Mouse (Mus musculus): ENCODE data around the gene Exosc5. TPM values are rescaled to one million over a fixed set of nuclear protein-coding genes. Genes with fewer than 3 reads are reported as not detected.

The Exosc5 gene
- polyA plus RNA-seq, 1 experiment from 2014 or later, result 63.8 TPM

DNA sequence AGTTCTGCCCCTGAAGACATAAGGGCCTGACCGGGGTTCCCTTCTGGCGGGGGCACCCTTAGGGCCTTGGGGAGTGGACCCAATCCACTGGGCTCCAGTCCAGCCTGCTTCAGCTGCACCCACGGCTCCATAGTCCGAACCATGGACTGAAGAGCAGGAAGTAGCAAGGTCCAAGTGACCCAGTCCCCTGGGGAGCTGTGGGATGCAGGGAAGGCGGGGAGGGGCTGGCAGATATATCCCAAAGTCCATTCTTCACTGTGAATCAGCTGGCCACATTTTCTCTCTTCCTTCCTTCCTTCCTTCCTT lies 43.3 kb upstream of the Exosc5 start, which contains the start of gene Erich4:
TSS of gene Erich4 (minus strand) at position 187 of the 306 bp plus-strand sequence.
- H3K9ac ChIP-seq (ENCODE audit: low read length), result no peak within 1 kb of the TSS
- H3K27me3 ChIP-seq (ENCODE audit: control insufficient read depth, insufficient read depth, low read length), result no peaks in the 10 kb centered on the region
- no peak within 1 kb of the TSS for H3K27ac ChIP-seq (replicated peaks)
- H3K36me3 ChIP-seq (ENCODE audit: control insufficient read depth, insufficient read depth, low read length), result no peaks in the 10 kb centered on the region
- no peaks in the 10 kb centered on the region for H3K4me1 ChIP-seq (replicated peaks; ENCODE audit: control insufficient read depth, insufficient read depth)
- no peak for TF ChIP-seq CTCF (IDR thresholded peaks at IDR 0.05; ENCODE audit: low read depth)
- no peak for TF ChIP-seq EP300 (optimal IDR thresholded peaks at IDR 0.05)
- no peak within 1 kb of the TSS for H3K4me3 ChIP-seq (ENCODE audit: low read depth, low read length)
- no peaks in the 10 kb centered on the region for H3K9me3 ChIP-seq (ENCODE audit: control insufficient read depth, low read length)
- ATAC-seq (ENCODE audit: low FRiP score, low TSS enrichment), result no peak; the same call in 1 of the 2 replicates
- H3K4me2 ChIP-seq (replicated peaks; ENCODE audit: low read depth), result no peak within 1 kb of the TSS
- 65% methylated on average over 5 of the region's 5 CpGs for WGBS
- DNase-seq (ENCODE audit: low spot score), result peak; percentile 21

DNA sequence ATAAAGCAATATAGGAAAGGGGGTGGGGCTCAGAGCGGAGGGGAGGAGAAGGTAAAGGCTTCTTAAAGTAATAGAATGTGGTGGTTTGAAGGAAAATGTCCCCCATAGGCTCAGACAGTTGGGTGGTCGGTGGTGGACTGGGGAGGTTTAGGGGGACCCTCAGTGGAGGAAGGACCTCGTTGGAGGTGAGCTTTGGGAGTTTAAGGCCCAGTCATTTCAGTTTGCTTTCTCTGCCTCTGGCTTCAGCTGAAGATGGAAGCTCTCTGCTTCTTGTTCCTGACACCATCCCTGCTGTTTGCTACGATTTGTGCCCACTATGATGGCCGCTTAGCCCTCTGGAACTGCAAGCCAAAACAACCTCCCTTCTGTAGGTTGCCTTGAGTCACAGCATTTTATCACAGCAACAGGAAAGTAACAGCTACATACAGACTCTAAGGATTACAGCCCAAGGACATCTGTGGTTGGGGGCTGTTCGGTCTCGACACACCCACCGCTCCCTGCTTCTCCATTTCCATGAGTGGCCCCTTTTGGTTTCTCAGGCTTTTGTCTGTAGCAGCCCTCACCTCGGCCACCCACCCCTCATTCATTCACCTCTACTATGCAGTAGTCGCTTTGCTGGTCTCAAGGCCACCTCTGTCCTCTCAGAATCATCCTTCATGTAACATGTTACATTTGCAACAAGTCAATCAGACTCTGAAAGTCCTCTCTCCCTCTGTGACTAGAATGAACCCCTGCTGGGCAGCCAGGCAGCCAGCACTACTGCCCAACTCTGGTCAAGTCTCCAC lies 41.4 kb upstream of the Exosc5 start:
- DNase-seq (ENCODE audit: low spot score) (peak; percentile 11), ATAC-seq (ENCODE audit: low FRiP score, low TSS enrichment) (no peak)
- Histone ChIP-seq H3K9ac (ENCODE audit: low read length) (no peak overlapping the region), H3K4me3 (ENCODE audit: low read depth, low read length) (no peak overlapping the region), H3K27me3 (ENCODE audit: control insufficient read depth, insufficient read depth, low read length) (no peaks in the 10 kb centered on the region), H3K4me1 (replicated peaks; ENCODE audit: control insufficient read depth, insufficient read depth) (no peaks in the 10 kb centered on the region), H3K4me2 (replicated peaks; ENCODE audit: low read depth) (no peak overlapping the region), H3K36me3 (ENCODE audit: control insufficient read depth, insufficient read depth, low read length) (no peaks in the 10 kb centered on the region), H3K27ac (replicated peaks) (no peak overlapping the region), H3K9me3 (ENCODE audit: control insufficient read depth, low read length) (no peaks in the 10 kb centered on the region)
- 81% methylated on average over 10 of the region's 10 CpGs for WGBS
- TF ChIP-seq CTCF (IDR thresholded peaks at IDR 0.05; ENCODE audit: low read depth) (no peak), EP300 (optimal IDR thresholded peaks at IDR 0.05) (no peak)

DNA sequence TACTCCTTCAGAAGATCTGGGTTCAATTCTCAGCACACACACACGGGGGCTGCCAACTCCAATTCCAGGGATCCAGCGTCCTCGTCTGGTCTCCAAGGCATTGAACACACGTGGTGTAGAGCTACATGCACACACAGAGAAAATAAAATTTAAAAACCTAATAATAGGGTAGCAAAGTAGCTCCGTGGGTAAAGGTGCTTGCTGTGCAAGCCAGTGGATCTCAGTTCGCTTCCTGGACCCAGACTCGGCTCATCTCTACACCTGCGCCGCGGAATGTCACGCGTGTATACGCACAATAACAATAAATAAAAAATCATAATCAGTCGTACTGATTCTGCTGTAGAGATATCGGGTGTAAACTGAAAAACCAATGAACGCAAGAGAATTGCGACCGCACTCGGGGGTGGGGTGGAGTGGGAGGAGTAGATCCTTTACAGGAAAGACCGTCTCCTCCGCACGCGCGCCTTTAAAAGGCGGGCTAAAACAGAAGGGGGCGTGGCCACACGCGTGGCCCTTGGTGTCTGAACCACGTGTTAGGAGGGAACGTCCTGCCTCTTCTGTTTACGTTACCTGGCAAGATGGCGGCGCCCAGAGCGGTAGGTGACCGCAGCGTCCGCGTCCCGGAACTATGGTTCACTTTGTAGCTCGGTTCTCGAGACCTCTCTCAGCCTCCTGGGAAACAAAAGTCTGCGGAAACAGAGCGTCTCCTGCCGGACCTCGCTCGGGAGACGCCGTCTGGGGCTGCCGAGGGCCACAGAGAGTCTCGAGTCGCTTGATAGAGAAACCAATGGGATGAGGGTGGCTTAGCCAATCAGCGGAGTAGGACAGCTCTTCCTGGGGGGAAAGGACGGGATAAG lies 39.9 kb upstream of the Exosc5 start, which contains the start of gene Dmac2:
TSS of gene Dmac2 (plus strand) at position 550 of the 857 bp plus-strand sequence.
- Histone ChIP-seq H3K27me3 (ENCODE audit: control insufficient read depth, insufficient read depth, low read length) (no peaks in the 10 kb centered on the region), H3K36me3 (ENCODE audit: control insufficient read depth, insufficient read depth, low read length) (no peaks in the 10 kb centered on the region; the same call in 1 of the 2 replicates), H3K9ac (ENCODE audit: low read length) (peak within 1 kb of the TSS; percentile 61), H3K4me2 (replicated peaks; ENCODE audit: low read depth) (peak within 1 kb of the TSS; percentile 75), H3K9me3 (ENCODE audit: control insufficient read depth, low read length) (no peaks in the 10 kb centered on the region), H3K4me1 (replicated peaks; ENCODE audit: control insufficient read depth, insufficient read depth) (no peaks in the 10 kb centered on the region), H3K4me3 (ENCODE audit: low read depth, low read length) (peak within 1 kb of the TSS; percentile 55), H3K27ac (replicated peaks) (peak within 1 kb of the TSS; percentile 72; the same call in 1 of the 2 replicates)
- no peak for TF ChIP-seq EP300 (optimal IDR thresholded peaks at IDR 0.05)
- 0 out of 2 replicates have a peak, but pooled peaks have one; percentile 1 for TF ChIP-seq CTCF (IDR thresholded peaks at IDR 0.05; ENCODE audit: low read depth)
- ATAC-seq (ENCODE audit: low FRiP score, low TSS enrichment) (peak; percentile 91), DNase-seq (ENCODE audit: low spot score) (peak; percentile 95)
- under 1% methylated on average over 53 of the region's 53 CpGs for WGBS

DNA sequence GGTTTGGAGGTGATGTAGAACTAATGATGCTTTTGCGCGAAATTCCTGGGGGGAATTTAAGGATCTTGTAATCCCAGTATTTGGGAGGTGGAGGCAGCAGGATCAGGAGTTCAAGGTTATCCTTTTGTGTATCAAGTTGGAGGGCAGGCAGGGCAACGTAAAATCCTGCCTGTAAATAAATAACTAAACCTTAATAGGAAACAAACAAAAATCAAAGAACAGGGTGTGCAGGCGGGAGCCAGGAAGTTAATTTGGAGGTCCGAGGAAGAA lies 39.3 kb upstream of the Exosc5 start:
- WGBS, result 13% methylated on average over 5 of the region's 5 CpGs
- ATAC-seq (ENCODE audit: low FRiP score, low TSS enrichment) (no peak), DNase-seq (ENCODE audit: low spot score) (no peak)
- H3K9ac ChIP-seq (ENCODE audit: low read length), result peak overlapping the region; percentile 61
- no peaks in the 10 kb centered on the region; the same call in 1 of the 2 replicates for H3K36me3 ChIP-seq (ENCODE audit: control insufficient read depth, insufficient read depth, low read length)
- peak overlapping the region; percentile 72; the same call in 1 of the 2 replicates for H3K27ac ChIP-seq (replicated peaks)
- no peaks in the 10 kb centered on the region for H3K27me3 ChIP-seq (ENCODE audit: control insufficient read depth, insufficient read depth, low read length)
- peak overlapping the region; percentile 75 for H3K4me2 ChIP-seq (replicated peaks; ENCODE audit: low read depth)
- peak overlapping the region; percentile 55 for H3K4me3 ChIP-seq (ENCODE audit: low read depth, low read length)
- H3K9me3 ChIP-seq (ENCODE audit: control insufficient read depth, low read length), result no peaks in the 10 kb centered on the region
- no peaks in the 10 kb centered on the region for H3K4me1 ChIP-seq (replicated peaks; ENCODE audit: control insufficient read depth, insufficient read depth)
- TF ChIP-seq CTCF (IDR thresholded peaks at IDR 0.05; ENCODE audit: low read depth), result no peak
- TF ChIP-seq EP300 (optimal IDR thresholded peaks at IDR 0.05), result no peak

DNA sequence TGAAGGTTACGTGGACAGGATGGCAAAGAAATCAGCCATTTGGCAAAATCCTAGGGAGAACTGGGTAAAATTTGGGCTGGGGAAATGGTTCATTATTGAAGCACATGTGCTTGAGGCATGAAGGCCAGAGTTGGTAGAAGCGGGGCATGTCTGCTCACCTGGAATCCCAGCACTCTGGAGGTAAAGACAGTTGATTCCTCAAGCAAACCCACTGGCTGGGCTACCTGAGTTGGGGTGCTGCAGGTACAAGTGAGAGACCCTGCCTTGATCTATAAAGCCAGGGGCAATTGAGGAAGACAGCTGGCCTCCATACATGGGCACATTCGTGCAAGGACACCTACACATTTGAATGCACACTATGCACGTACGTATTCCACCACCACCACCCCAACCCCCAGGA lies 38.9 kb upstream of the Exosc5 start:
- no peak for ATAC-seq (ENCODE audit: low FRiP score, low TSS enrichment)
- WGBS, result 92% methylated on average over 5 of the region's 5 CpGs

More for the DNA sequence above, 38.9 kb upstream of the Exosc5 start:
- Histone ChIP-seq H3K27me3 (ENCODE audit: control insufficient read depth, insufficient read depth, low read length) (no peaks in the 10 kb centered on the region), H3K4me1 (replicated peaks; ENCODE audit: control insufficient read depth, insufficient read depth) (no peaks in the 10 kb centered on the region), H3K36me3 (ENCODE audit: control insufficient read depth, insufficient read depth, low read length) (no peaks in the 10 kb centered on the region; the same call in 1 of the 2 replicates), H3K9me3 (ENCODE audit: control insufficient read depth, low read length) (no peaks in the 10 kb centered on the region), H3K4me2 (replicated peaks; ENCODE audit: low read depth) (peak overlapping the region; percentile 75), H3K4me3 (ENCODE audit: low read depth, low read length) (peak overlapping the region; percentile 55), H3K9ac (ENCODE audit: low read length) (no peak overlapping the region; the same call in 1 of the 2 replicates), H3K27ac (replicated peaks) (no peak overlapping the region)
- peak; percentile 10 for DNase-seq (ENCODE audit: low spot score)
- no peak for TF ChIP-seq EP300 (optimal IDR thresholded peaks at IDR 0.05)
- no peak for TF ChIP-seq CTCF (IDR thresholded peaks at IDR 0.05; ENCODE audit: low read depth)
